Comparison of ENCODE assay signal across 22 mouse cellular contexts in the genomic region with DNA sequence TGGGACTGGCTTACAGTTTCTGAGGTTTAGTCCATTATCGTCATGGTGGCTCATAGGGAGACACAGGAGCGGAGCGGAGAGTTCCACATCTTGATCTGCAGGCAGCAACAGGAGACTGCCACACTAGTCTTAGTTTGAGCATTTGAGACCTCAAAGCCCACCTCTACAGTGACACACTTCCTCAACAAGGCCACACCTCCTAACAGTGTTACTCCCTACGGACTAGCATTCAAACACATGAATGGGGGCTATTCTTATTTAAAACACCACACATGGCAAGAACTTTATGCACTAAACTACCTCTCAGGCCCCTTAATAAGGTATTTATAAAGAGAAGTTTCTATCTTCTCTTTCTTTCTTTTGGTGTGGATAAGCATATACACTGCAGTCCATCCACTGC. TPM values are rescaled to one million over a fixed set of nuclear protein-coding genes. Genes with fewer than 3 reads are reported as not detected.
DNase-seq lines count a peak whose midpoint lies in the region; TF ChIP-seq lines count a peak whose summit lies in the region.
"Had no signal": no experiment of that assay in that cellular context is flagged by ENCODE, and none has a peak within 500 bp of the region (broad histone marks: within the 10 kb centered on the region; RNA-seq: fewer than 3 reads in every experiment).

No protein-coding gene starts in this region.

- TF ChIP-seq CTCF in ES-Bruce4 (IDR thresholded peaks at IDR 0.05; ENCODE audit: low read depth, low read length) = no peak

- in situ Hi-C loops in ES-E14 (cut with MboI; ENCODE audit: low sequenced_read_pairs in 2 of 2, unreplicated experiment in 2 of 2) = no loop called here

- H3K4me3 ChIP-seq in ES-Bruce4 (ENCODE audit: low read depth, low read length) (peak overlapping the region; percentile 47), ES-E14 (ENCODE audit: insufficient read depth in 1 of 2, low read depth in 1 of 2, low read length in 2 of 2, poor library complexity in 1 of 2, severe bottlenecking in 1 of 2) (peak overlapping the region in 1 of 2 experiments; percentile 19; a peak in 1 of 4 replicates)
- H3K4me3 ChIP-seq: embryonic facial prominence, embryonic 13.5 days; embryonic facial prominence, embryonic 15.5 days; erythroblast, embryonic 14.5 days; forebrain, embryonic 10.5 days; forebrain, embryonic 12.5 days had no signal

- no peaks in the 10 kb centered on the region for H3K36me3 ChIP-seq in ES-Bruce4 (ENCODE audit: control insufficient read depth, insufficient read depth, low read length, poor library complexity, severe bottlenecking)
- no peaks in the 10 kb centered on the region; the same call in 1 of the 2 replicates for H3K36me3 ChIP-seq in ES-E14 (ENCODE audit: control insufficient read depth, insufficient read depth, low read length, poor library complexity, severe bottlenecking)
- H3K36me3 ChIP-seq: embryonic facial prominence, embryonic 13.5 days; embryonic facial prominence, embryonic 15.5 days; forebrain, embryonic 10.5 days; forebrain, embryonic 12.5 days had no signal

- no peak for TF ChIP-seq POLR2A in ES-Bruce4 (IDR thresholded peaks at IDR 0.05; ENCODE audit: insufficient read depth, low read length)

- no peaks in the 10 kb centered on the region for H3K27me3 ChIP-seq in ES-Bruce4 (ENCODE audit: control insufficient read depth, insufficient read depth, low read length, poor library complexity, severe bottlenecking)
- H3K27me3 ChIP-seq: embryonic facial prominence, embryonic 13.5 days; embryonic facial prominence, embryonic 15.5 days; forebrain, embryonic 12.5 days; Patski had no signal

- H3K9me3 ChIP-seq in ES-Bruce4 (replicated peaks; ENCODE audit: control insufficient read depth, insufficient read depth, low read length, poor library complexity, severe bottlenecking) (no peaks in the 10 kb centered on the region), ES-E14 (ENCODE audit: control insufficient read depth, insufficient read depth, low read depth, low read length) (no peaks in the 10 kb centered on the region)
- H3K9me3 ChIP-seq: embryonic facial prominence, embryonic 13.5 days; embryonic facial prominence, embryonic 15.5 days; forebrain, embryonic 10.5 days; forebrain, embryonic 12.5 days had no signal

- H3K9ac ChIP-seq in ES-Bruce4 (ENCODE audit: low read depth, poor library complexity, severe bottlenecking) = no peak overlapping the region
- peak overlapping the region; percentile 42; the same call in 1 of the 2 replicates for H3K9ac ChIP-seq in ES-E14 (ENCODE audit: insufficient read depth, low read depth, low read length, poor library complexity, severe bottlenecking)
- H3K9ac ChIP-seq: embryonic facial prominence, embryonic 13.5 days; embryonic facial prominence, embryonic 15.5 days; forebrain, embryonic 12.5 days; forebrain, postnatal 0 days had no signal

- TF ChIP-seq EP300 in ES-Bruce4 (IDR thresholded peaks at IDR 0.05; ENCODE audit: insufficient read depth, low read depth, low read length) = no peak

- H3K27ac ChIP-seq in ES-Bruce4 (ENCODE audit: insufficient read depth, low read length) (peak overlapping the region; percentile 64), ES-E14 (ENCODE audit: insufficient read depth, low read depth, low read length, poor library complexity, severe bottlenecking) (no peak overlapping the region)
- H3K27ac ChIP-seq: embryonic facial prominence, embryonic 13.5 days; embryonic facial prominence, embryonic 15.5 days; forebrain, embryonic 10.5 days; forebrain, embryonic 12.5 days had no signal

- H3K4me1 ChIP-seq in ES-Bruce4 (ENCODE audit: control insufficient read depth, insufficient read depth, low read length) (peaks cover 2% of the 10 kb centered on the region), ES-E14 (ENCODE audit: control insufficient read depth in 2 of 2, insufficient read depth in 2 of 2, low read length in 2 of 2, poor library complexity in 1 of 2) (peaks cover 2 to 5% of the 10 kb centered on the region in 2 experiments; a peak in 1 of 4 replicates)
- H3K4me1 ChIP-seq: embryonic facial prominence, embryonic 13.5 days; embryonic facial prominence, embryonic 15.5 days; forebrain, embryonic 10.5 days; forebrain, embryonic 12.5 days had no signal

- no peak for DNase-seq in ES-E14 (ENCODE audit: low read depth, low spot score)
- DNase-seq in ZHBTc4 (ENCODE audit: low read depth, low spot score) = peak; percentile 55
- DNase-seq in left cerebral cortex, postnatal 25 days (ENCODE audit: low spot score in 2 of 2) = no peak
- no peak for DNase-seq in Muller cell, postnatal 12 days (ENCODE audit: inconsistent ontology term)
- no peak for DNase-seq in testis, postnatal 14 days (ENCODE audit: low spot score)
- DNase-seq: adrenal gland, adult 8-10 months; adrenal gland, postnatal 25 days; cerebellum, adult 11 months; cerebellum, adult 18-20 months; cerebellum, adult 8-10 months; cerebellum, adult 9-11 months; cerebellum, postnatal 14 days; cerebellum, postnatal 36 days; embryo, embryonic 11 days; forebrain, postnatal 0 days had no signal

- intact Hi-C loops in left cerebral cortex, postnatal 25 days (cut with DNase I) = no loop called here

TF ChIP-seq in ES-E14, 5 proteins besides CTCF, POLR2A, EP300 and RAD21:
- TF ChIP-seq CHD2 (IDR thresholded peaks at IDR 0.05; ENCODE audit: low read depth, low read length) (no peak), MAFK (IDR thresholded peaks at IDR 0.05; ENCODE audit: insufficient read depth, low read depth, low read length) (no peak), ZC3H11A (IDR thresholded peaks at IDR 0.05; ENCODE audit: borderline replicate concordance, low read depth, low read length) (no peak), ZNF384 (IDR thresholded peaks at IDR 0.05; ENCODE audit: low read depth, low read length) (no peak), HCFC1 (IDR thresholded peaks at IDR 0.05; ENCODE audit: borderline replicate concordance, insufficient read depth, low read length) (no peak)

RNA-seq across cellular contexts. Expression of gene Braf, which starts 19.6 kb away (rescaled TPM):
- polyA plus RNA-seq in ES-Bruce4 (2011; ENCODE audit: insufficient read depth, insufficient read length, low read depth, missing spikeins) = 60.7 and 71.3 TPM in 2 replicates
- 51.5 and 53.3 TPM in 2 replicates for total RNA-seq in ES-E14 (2012; rRNA removed)
- 100 to 1,000 TPM; 111 TPM for total RNA-seq in left cerebral cortex, postnatal 25 days (2021)
